Mouse (Mus musculus) cerebellum, postnatal 4 days (tissue): Measurements from ENCODE around the gene Gm5294.

Experiments
- DNase-seq, 2 experiments: peaks; one replicate each; pipeline ENCODE4 v3.0.0; 2022; ENCODE audit warnings: low spot score in 2 of 2, mixed read lengths in 1 of 2

Gene Gm5294

GRCm38 (mm10) chr5:138848102-138848501, 28.2 kb downstream of the Gm5294 start:
- DNase-seq, result peak; percentile 91 to 93

DNA sequence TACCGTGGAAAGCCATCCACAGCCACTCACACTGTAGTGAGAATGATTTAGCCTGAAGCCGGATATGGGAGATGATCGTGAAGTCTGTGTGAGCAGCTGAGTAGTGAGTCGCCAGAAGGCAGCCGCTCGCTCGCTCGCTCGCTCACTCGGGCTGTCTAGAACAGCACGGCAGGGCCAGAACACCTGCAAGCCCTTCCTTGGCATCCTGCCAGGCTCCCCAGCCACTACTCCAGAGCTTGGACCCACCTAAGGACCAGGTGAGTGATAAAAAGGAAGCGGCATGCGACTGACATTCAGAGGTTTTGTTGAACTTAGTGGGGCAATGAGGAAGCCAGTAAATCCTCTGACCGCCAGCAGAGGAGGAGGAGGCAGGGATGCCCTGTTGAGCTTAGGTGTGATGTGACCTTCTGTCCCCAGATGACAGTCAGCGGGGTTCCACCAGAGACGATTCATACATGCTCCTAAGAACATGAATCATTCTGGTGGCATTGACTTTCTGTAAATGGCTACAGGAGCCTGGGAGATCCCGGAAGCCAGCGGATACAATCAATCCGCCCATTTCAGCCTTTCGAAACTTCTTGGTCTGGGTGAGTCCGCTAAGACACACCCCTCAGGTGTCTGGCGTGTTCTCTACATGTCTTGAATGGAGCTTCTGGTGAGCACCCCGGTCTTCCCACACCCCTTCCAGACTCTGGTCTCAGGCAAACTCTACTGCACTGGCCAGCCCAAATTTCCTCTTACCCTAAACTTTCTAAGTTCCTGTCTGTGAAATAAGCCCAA, 30.0 kb downstream of the Gm5294 start:
- no peak for DNase-seq

- DNase-seq, result no peak
These were observed 30.6 kb downstream of the Gm5294 start for GRCm38 (mm10) chr5:138850462-138850844.

- DNase-seq, result no peak
These were observed 31.5 kb downstream of the Gm5294 start for GRCm38 (mm10) chr5:138851296-138851780.

DNA sequence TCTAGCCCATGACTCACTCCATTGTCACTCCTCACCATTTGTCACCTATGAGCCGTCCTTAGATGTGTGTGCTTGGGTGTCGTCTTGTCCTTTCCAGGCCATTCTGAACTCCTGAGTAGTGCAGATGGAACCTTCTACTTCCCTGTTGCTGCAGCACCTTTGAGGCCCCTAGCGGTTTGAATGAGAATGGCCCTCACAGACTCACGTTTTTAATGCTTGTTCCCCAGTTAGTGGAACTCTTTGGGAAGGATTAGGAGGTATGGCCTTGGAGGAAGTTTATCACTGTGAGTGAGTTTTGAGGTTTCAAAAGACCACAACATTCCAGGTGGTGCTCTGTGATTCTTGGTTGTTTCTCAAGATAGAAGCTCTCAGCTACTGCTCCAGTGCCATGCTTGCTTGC, 32.3 kb downstream of the Gm5294 start:
- no peak for DNase-seq

DNA sequence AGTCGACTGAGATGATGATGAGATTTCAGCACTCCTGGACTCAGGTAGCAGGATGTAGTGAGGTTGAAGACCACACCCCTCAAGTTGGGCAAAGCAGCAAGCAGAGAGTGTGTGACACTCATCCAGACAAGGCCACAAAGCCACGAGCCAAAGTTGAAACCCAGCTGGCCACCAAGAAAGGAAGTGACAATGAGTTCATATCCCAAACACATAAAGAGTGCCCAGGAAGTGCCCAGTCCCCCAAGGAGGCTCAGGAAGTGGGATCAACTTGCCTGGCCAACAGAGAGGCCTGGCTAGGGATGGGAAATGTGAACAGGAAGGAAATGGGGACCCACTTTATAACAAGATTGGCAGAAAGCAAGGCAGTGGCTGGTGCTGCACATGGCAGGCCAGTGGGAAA, 33.5 kb downstream of the Gm5294 start:
- no peak for DNase-seq

DNA sequence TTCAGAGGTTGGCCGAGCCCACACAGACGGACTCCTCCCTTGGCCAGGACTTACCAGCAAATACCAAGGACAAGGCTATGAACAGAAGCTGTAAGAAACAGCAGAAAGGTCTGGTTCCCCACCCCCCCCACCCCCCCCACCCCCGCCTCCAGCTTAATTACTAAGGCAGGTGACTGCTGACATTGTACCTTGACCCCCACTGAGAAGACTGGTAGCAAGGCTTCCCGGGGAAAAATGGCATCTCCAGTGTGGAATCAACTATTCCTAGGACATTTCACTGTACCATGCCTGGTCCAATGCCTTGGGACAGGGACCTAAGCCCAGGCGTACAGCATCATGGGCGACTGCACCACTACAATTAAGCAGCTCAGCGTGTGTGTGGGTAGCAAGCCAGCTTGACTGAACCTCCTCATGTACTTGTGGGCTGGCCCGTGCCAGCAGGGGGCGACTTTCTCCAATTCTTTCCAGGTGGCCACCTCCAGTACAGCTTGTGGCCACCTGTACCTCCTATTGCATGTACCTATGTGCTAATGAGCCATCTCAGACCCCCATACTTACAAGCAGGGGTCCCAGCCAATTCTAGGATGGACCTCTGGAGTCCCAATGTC, 37.2 kb downstream of the Gm5294 start:
- peak; percentile 54 to 77 for DNase-seq

- peak in 1 of 2 experiments; percentile 40 for DNase-seq
These were observed 38.0 kb downstream of the Gm5294 start for GRCm38 (mm10) chr5:138857811-138858251.

- peak in 1 of 2 experiments; percentile 45 for DNase-seq
These were observed 43.8 kb downstream of the Gm5294 start for GRCm38 (mm10) chr5:138863681-138864146.

- DNase-seq, result no peak
These were observed 44.3 kb downstream of the Gm5294 start for GRCm38 (mm10) chr5:138864166-138864565.

DNA sequence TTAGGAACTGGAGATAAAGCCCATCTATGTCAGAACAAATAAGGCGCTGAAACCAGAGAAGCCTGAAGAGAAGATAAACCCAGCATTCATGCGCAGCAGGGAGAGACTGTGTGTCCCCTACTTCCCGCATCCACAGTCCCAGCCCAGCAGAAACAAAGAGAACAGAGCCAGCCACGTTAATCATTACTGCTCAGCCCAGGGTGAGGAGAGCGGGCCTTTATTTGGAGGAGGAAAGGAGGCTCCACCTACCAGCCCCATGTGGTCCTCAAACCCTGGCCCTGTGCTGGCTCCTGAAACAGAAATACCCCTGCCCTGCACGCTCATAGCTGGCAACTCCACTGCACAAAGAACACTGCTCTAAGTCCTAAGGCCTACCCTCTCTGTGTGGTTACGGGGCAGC, 45.0 kb downstream of the Gm5294 start:
- DNase-seq, result no peak

DNA sequence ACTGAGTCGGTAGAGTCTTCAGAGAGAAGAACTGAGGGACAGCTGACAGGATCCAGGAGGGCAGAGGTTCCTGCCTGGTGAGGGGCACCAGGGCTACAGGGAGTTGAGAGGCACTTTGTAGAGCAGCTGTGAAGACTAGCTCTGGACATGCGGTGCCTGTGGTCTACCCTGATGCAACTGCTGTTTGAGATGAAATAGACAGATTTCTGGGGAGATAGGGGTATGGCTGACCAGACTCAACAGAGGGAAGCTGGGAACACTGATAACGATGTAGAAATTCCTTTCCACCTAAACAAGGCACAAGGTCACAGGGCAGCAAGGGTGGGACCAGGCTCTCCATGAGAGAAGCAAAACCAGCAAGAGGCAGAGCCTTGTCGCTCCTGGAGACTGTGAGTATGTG, 45.8 kb downstream of the Gm5294 start:
- DNase-seq, result no peak
